Comparison of ENCODE assay signal across 8 mouse cellular contexts in genomic region chr1:81593280-81594182, GRCm38 (mm10).
A peak's percentile ranks its signal among the peaks of the same experiment; 100 is the strongest.
DNase-seq lines count a peak whose midpoint lies in the region; ATAC-seq lines count a peak whose summit lies in the region.

No protein-coding gene starts in this region.

- no peaks in the 10 kb centered on the region for H3K9me3 ChIP-seq in kidney, embryonic 14.5 days (ENCODE audit: control insufficient read depth, low read length)
- H3K9me3 ChIP-seq in forebrain, embryonic 14.5 days (replicated peaks; ENCODE audit: control insufficient read depth, low read length) = no peaks in the 10 kb centered on the region
- no peaks in the 10 kb centered on the region for H3K9me3 ChIP-seq in lung, embryonic 16.5 days (ENCODE audit: control insufficient read depth, low read length)

- 4% methylated on average over 19 of the region's 19 CpGs for WGBS in kidney, embryonic 14.5 days
- under 1% methylated on average over 19 of the region's 19 CpGs for WGBS in forebrain, embryonic 14.5 days
- WGBS in lung, embryonic 16.5 days = 5% methylated on average over 19 of the region's 19 CpGs

- H3K9ac ChIP-seq in kidney, embryonic 14.5 days (ENCODE audit: low read depth, low read length) = peak overlapping the region; percentile 38
- peak overlapping the region; percentile 66 for H3K9ac ChIP-seq in forebrain, embryonic 14.5 days (ENCODE audit: low read length)
- H3K9ac ChIP-seq in lung, embryonic 16.5 days (ENCODE audit: low read length) = peak overlapping the region; percentile 67

- H3K27ac ChIP-seq in kidney, embryonic 14.5 days (ENCODE audit: low read depth, low read length) = peak overlapping the region; percentile 26; the same call in 1 of the 2 replicates
- H3K27ac ChIP-seq in forebrain, embryonic 14.5 days (ENCODE audit: low read depth, low read length) = peak overlapping the region; percentile 99
- peak overlapping the region; percentile 95 for H3K27ac ChIP-seq in lung, embryonic 16.5 days (ENCODE audit: low read length)

- intact Hi-C loops in heart, postnatal 10 days (cut with DNase I) = loop anchor here (10.0 kb wide), 1 partner anchor 701 kb away; the partner anchor contains the start of gene Irs1

- ATAC-seq in kidney, embryonic 14.5 days (ENCODE audit: low FRiP score, low TSS enrichment) = peak; percentile 98
- peak; percentile 97 for ATAC-seq in forebrain, embryonic 14.5 days
- peak; percentile 97 for ATAC-seq in lung, embryonic 16.5 days (ENCODE audit: low read depth)
- no peak for ATAC-seq in activated CD4-positive, CD25-positive, alpha-beta regulatory T cell, adult 4 months

- H3K36me3 ChIP-seq in kidney, embryonic 14.5 days (ENCODE audit: control insufficient read depth, insufficient read depth, low read length) = no peaks in the 10 kb centered on the region
- no peaks in the 10 kb centered on the region for H3K36me3 ChIP-seq in forebrain, embryonic 14.5 days (ENCODE audit: control insufficient read depth, insufficient read depth, low read length)
- H3K36me3 ChIP-seq in lung, embryonic 16.5 days (ENCODE audit: control insufficient read depth, insufficient read depth, low read length) = no peaks in the 10 kb centered on the region

- H3K27me3 ChIP-seq in kidney, embryonic 14.5 days (ENCODE audit: control insufficient read depth, insufficient read depth, low read length) = no peaks in the 10 kb centered on the region
- no peaks in the 10 kb centered on the region for H3K27me3 ChIP-seq in forebrain, embryonic 14.5 days (replicated peaks; ENCODE audit: control insufficient read depth, insufficient read depth, low read length)
- H3K27me3 ChIP-seq in lung, embryonic 16.5 days (ENCODE audit: control insufficient read depth, insufficient read depth, low read depth, low read length) = no peaks in the 10 kb centered on the region

- no peak for DNase-seq in kidney, adult 11 months
- peak; percentile 94 for DNase-seq in forebrain, embryonic 14.5 days (ENCODE audit: low spot score)
- peak; percentile 55 to 62 for DNase-seq in heart, postnatal 10 days
- peak; percentile 58 to 59 for DNase-seq in layer of hippocampus, postnatal 10 days (ENCODE audit: low spot score in 2 of 2)
- peak; percentile 78 to 82 for DNase-seq in right cerebral cortex, postnatal 10 days (ENCODE audit: low spot score in 2 of 2)

- no peaks in the 10 kb centered on the region for H3K4me1 ChIP-seq in kidney, embryonic 14.5 days (ENCODE audit: control insufficient read depth, insufficient read depth, low read length)
- H3K4me1 ChIP-seq in forebrain, embryonic 14.5 days (ENCODE audit: control insufficient read depth, insufficient read depth, low read length) = peaks cover 13% of the 10 kb centered on the region; the same call in 1 of the 2 replicates
- peaks cover 10% of the 10 kb centered on the region for H3K4me1 ChIP-seq in lung, embryonic 16.5 days (replicated peaks; ENCODE audit: control insufficient read depth, insufficient read depth, low read length)

- peak overlapping the region; percentile 41 for H3K4me3 ChIP-seq in kidney, embryonic 14.5 days (ENCODE audit: low read length)
- peak overlapping the region; percentile 33 for H3K4me3 ChIP-seq in forebrain, embryonic 14.5 days (ENCODE audit: low read depth, low read length)
- peak overlapping the region; percentile 48 for H3K4me3 ChIP-seq in lung, embryonic 16.5 days (ENCODE audit: low read length)

- H3K4me2 ChIP-seq in kidney, embryonic 14.5 days (replicated peaks; ENCODE audit: low read depth, low read length) = peak overlapping the region; percentile 50
- H3K4me2 ChIP-seq in forebrain, embryonic 14.5 days (ENCODE audit: low read length) = peak overlapping the region; percentile 60
- H3K4me2 ChIP-seq in lung, embryonic 16.5 days (ENCODE audit: low read depth, low read length) = peak overlapping the region; percentile 76

Comparison
In these comparisons a context has a peak if more than half of its experiments do, and no peak if none do; other contexts are left out.
1. H3K27ac ChIP-seq: peak in every context shown above with its lines; median percentile 99 in forebrain, embryonic 14.5 days; 95 in lung, embryonic 16.5 days; 26 in kidney, embryonic 14.5 days.